In genomic region chr7:109468262-109468701, GRCm38 (mm10) we compare ENCODE assay signal across 10 mouse cellular contexts. TPM values are rescaled to one million over a fixed set of nuclear protein-coding genes. Genes with fewer than 3 reads are reported as not detected.
DNase-seq lines count a peak whose midpoint lies in the region; ATAC-seq and TF ChIP-seq lines count a peak whose summit lies in the region.
"Had no signal": no experiment of that assay in that cellular context is flagged by ENCODE, and none has a peak within 500 bp of the region (broad histone marks: within the 10 kb centered on the region; RNA-seq: fewer than 3 reads in every experiment).

No protein-coding gene starts in this region.

- H3K27me3 ChIP-seq in hindbrain, embryonic 15.5 days = no peaks in the 10 kb centered on the region
- H3K27me3 ChIP-seq in hindbrain, embryonic 13.5 days = no peaks in the 10 kb centered on the region
- no peaks in the 10 kb centered on the region for H3K27me3 ChIP-seq in lung, postnatal 0 days (replicated peaks; ENCODE audit: insufficient read depth, low read length)
- H3K27me3 ChIP-seq: limb, embryonic 15.5 days; stomach, embryonic 15.5 days had no signal

- H3K4me2 ChIP-seq in hindbrain, embryonic 15.5 days = no peak overlapping the region
- no peak overlapping the region for H3K4me2 ChIP-seq in hindbrain, embryonic 13.5 days
- H3K4me2 ChIP-seq in lung, postnatal 0 days (replicated peaks; ENCODE audit: low read depth, low read length) = no peak overlapping the region
- H3K4me2 ChIP-seq: limb, embryonic 15.5 days; stomach, embryonic 15.5 days had no signal

- no peak for TF ChIP-seq EP300 in lung, postnatal 0 days (IDR thresholded peaks at IDR 0.05)

- no peaks in the 10 kb centered on the region for H3K9me3 ChIP-seq in hindbrain, embryonic 15.5 days
- no peaks in the 10 kb centered on the region for H3K9me3 ChIP-seq in hindbrain, embryonic 13.5 days
- no peaks in the 10 kb centered on the region for H3K9me3 ChIP-seq in lung, postnatal 0 days (ENCODE audit: low read length)
- H3K9me3 ChIP-seq: limb, embryonic 15.5 days; stomach, embryonic 15.5 days had no signal

- peak; percentile 36; the same call in 1 of the 2 replicates for ATAC-seq in hindbrain, embryonic 15.5 days (ENCODE audit: low FRiP score, low read depth)
- ATAC-seq in hindbrain, embryonic 13.5 days (ENCODE audit: low FRiP score) = no peak
- peak; percentile 84 for ATAC-seq in lung, postnatal 0 days

- 0 out of 2 replicates have a peak overlapping the region, but pooled peaks have one; percentile 20 for H3K27ac ChIP-seq in hindbrain, embryonic 15.5 days (replicated peaks)
- no peak overlapping the region for H3K27ac ChIP-seq in hindbrain, embryonic 13.5 days
- no peak overlapping the region for H3K27ac ChIP-seq in lung, postnatal 0 days (ENCODE audit: low read length)
- H3K27ac ChIP-seq: limb, embryonic 15.5 days; stomach, embryonic 15.5 days had no signal

- H3K4me3 ChIP-seq in hindbrain, embryonic 15.5 days = no peak overlapping the region
- no peak overlapping the region for H3K4me3 ChIP-seq in hindbrain, embryonic 13.5 days
- no peak overlapping the region for H3K4me3 ChIP-seq in lung, postnatal 0 days (ENCODE audit: low read depth, low read length)
- H3K4me3 ChIP-seq: limb, embryonic 15.5 days; stomach, embryonic 15.5 days had no signal

- H3K36me3 ChIP-seq in hindbrain, embryonic 15.5 days = no peaks in the 10 kb centered on the region
- no peaks in the 10 kb centered on the region for H3K36me3 ChIP-seq in hindbrain, embryonic 13.5 days
- H3K36me3 ChIP-seq in lung, postnatal 0 days (ENCODE audit: insufficient read depth, low read length) = no peaks in the 10 kb centered on the region
- H3K36me3 ChIP-seq: limb, embryonic 15.5 days; stomach, embryonic 15.5 days had no signal

- no peak for TF ChIP-seq CTCF in lung, postnatal 0 days (IDR thresholded peaks at IDR 0.05)

- H3K9ac ChIP-seq in hindbrain, embryonic 15.5 days = no peak overlapping the region
- H3K9ac ChIP-seq in hindbrain, embryonic 13.5 days = no peak overlapping the region
- H3K9ac ChIP-seq in lung, postnatal 0 days (replicated peaks; ENCODE audit: low read depth) = no peak overlapping the region
- H3K9ac ChIP-seq: limb, embryonic 15.5 days; stomach, embryonic 15.5 days had no signal

- 0 out of 2 replicates have a peak, but pooled peaks cover 3% of the 10 kb centered on the region for H3K4me1 ChIP-seq in hindbrain, embryonic 15.5 days (replicated peaks)
- peaks cover 5% of the 10 kb centered on the region; the same call in 1 of the 2 replicates for H3K4me1 ChIP-seq in hindbrain, embryonic 13.5 days (replicated peaks)
- no peaks in the 10 kb centered on the region for H3K4me1 ChIP-seq in lung, postnatal 0 days (ENCODE audit: insufficient read depth, low read depth, low read length)
- H3K4me1 ChIP-seq: limb, embryonic 15.5 days; stomach, embryonic 15.5 days had no signal

- peak; percentile 19 for DNase-seq in cerebellum, adult 11-12 months
- no peak for DNase-seq in cerebellum, postnatal 4 days (ENCODE audit: low spot score in 2 of 2)
- peak; percentile 27 for DNase-seq in cerebellum, adult 9-11 months
- DNase-seq in lung, postnatal 0 days (ENCODE audit: low spot score) = peak; percentile 59
- DNase-seq in T-cell, adult 2 months (ENCODE audit: low spot score) = no peak
- DNase-seq in neural tube, embryonic 10.5 days (ENCODE audit: extremely low spot score, low spot score) = no peak

- WGBS in hindbrain, embryonic 15.5 days = 57% methylated on average over 6 of the region's 6 CpGs
- 60% methylated on average over 6 of the region's 6 CpGs for WGBS in hindbrain, embryonic 13.5 days
- 29% methylated on average over 6 of the region's 6 CpGs for WGBS in lung, postnatal 0 days

RNA-seq across cellular contexts. Expression of gene Stk33, which starts 29.4 kb away (rescaled TPM):
- polyA plus RNA-seq in hindbrain, embryonic 15.5 days (2015; fragmentation: Nextera tagmentation; extraction: Ambion mirVana) = 7.2 and 8.3 TPM in 2 replicates
- 5.6 and 9.4 TPM in 2 replicates for polyA plus RNA-seq in hindbrain, embryonic 13.5 days (2015; fragmentation: Nextera tagmentation; extraction: Ambion mirVana)
- polyA plus RNA-seq in lung, postnatal 0 days (2015; fragmentation: Nextera tagmentation; extraction: Ambion mirVana) = 5.4 and 6.5 TPM in 2 replicates

RNA-seq across cellular contexts. Expression of gene Trim66, which starts 39.7 kb away (rescaled TPM):
- 0.79 and 0.81 TPM in 2 replicates for polyA plus RNA-seq in hindbrain, embryonic 15.5 days (2015; fragmentation: Nextera tagmentation; extraction: Ambion mirVana)
- 0.22 and 0.34 TPM in 2 replicates for polyA plus RNA-seq in hindbrain, embryonic 13.5 days (2015; fragmentation: Nextera tagmentation; extraction: Ambion mirVana)
- polyA plus RNA-seq in lung, postnatal 0 days (2015; fragmentation: Nextera tagmentation; extraction: Ambion mirVana) = 0.04 TPM in 2 replicates

RNA-seq across cellular contexts. Expression of gene Rpl27a, which starts 50.7 kb away (rescaled TPM):
- 80.2 and 81.4 TPM in 2 replicates for polyA plus RNA-seq in hindbrain, embryonic 15.5 days (2015; fragmentation: Nextera tagmentation; extraction: Ambion mirVana)
- 89.0 TPM in 2 replicates for polyA plus RNA-seq in hindbrain, embryonic 13.5 days (2015; fragmentation: Nextera tagmentation; extraction: Ambion mirVana)
- polyA plus RNA-seq in lung, postnatal 0 days (2015; fragmentation: Nextera tagmentation; extraction: Ambion mirVana) = 108 and 110 TPM in 2 replicates

Comparison
In these comparisons a context has a peak if more than half of its experiments do, and no peak if none do; other contexts are left out.
1. DNase-seq: peak in cerebellum, adult 11-12 months (single experiment), cerebellum, adult 9-11 months (single experiment) and lung, postnatal 0 days (single experiment); none in cerebellum, postnatal 4 days (0 of 2), T-cell, adult 2 months (single experiment) and neural tube, embryonic 10.5 days (single experiment).